Mouse (Mus musculus) thymus, postnatal 0 days (tissue): Measurements from ENCODE around the gene Pafah1b1. TPM values are rescaled to one million over a fixed set of nuclear protein-coding genes. Genes with fewer than 3 reads are reported as not detected.

Experiments used
- DNase-seq: peaks from one replicate; pipeline ENCODE4 v3.0.0-alpha.2; 2015; ENCODE audit warnings: low spot score
- polyA plus RNA-seq: library from polyadenylated mRNA; unstranded; fragments of >200 nt; fragmentation: Nextera tagmentation; extraction: Ambion mirVana; gene quantifications from 2 replicates; pipeline ENCODE4 v1.2.1, GENCODE M21; 2015

Pafah1b1 gene
- polyA plus RNA-seq: 91.7 and 110 TPM in 2 replicates

- peak; percentile 96 for DNase-seq
Observed at GRCm38 (mm10) chr11:74724235-74724791, at the start of gene Pafah1b1. Gene Pafah1b1, minus strand, starts transcription at chr11:74724670.

- no peak for DNase-seq
Observed at GRCm38 (mm10) chr11:74772386-74772785, 47.9 kb upstream of the Pafah1b1 start.

- DNase-seq: no peak
Observed at GRCm38 (mm10) chr11:74771650-74772049, 47.2 kb upstream of the Pafah1b1 start.

GRCm38 (mm10) chr11:74771234-74771633 is 46.8 kb upstream of the Pafah1b1 start:
- no peak for DNase-seq

GRCm38 (mm10) chr11:74770595-74771207 is 46.2 kb upstream of the Pafah1b1 start, which contains the start of gene Mettl16:
Gene Mettl16, plus strand, starts transcription at chr11:74770830.
- DNase-seq: peak; percentile 98

GRCm38 (mm10) chr11:74770037-74770436 is 45.6 kb upstream of the Pafah1b1 start:
- no peak for DNase-seq

- DNase-seq: peak; percentile 55
Observed at GRCm38 (mm10) chr11:74768045-74768444, 43.6 kb upstream of the Pafah1b1 start.

GRCm38 (mm10) chr11:74767469-74767868 is 43.0 kb upstream of the Pafah1b1 start:
- no peak for DNase-seq

- no peak for DNase-seq
Observed at GRCm38 (mm10) chr11:74763960-74764625, 39.6 kb upstream of the Pafah1b1 start.

- no peak for DNase-seq
Observed at GRCm38 (mm10) chr11:74761011-74761705, 36.7 kb upstream of the Pafah1b1 start.

GRCm38 (mm10) chr11:74756631-74757030 is 32.2 kb upstream of the Pafah1b1 start:
- DNase-seq: no peak

GRCm38 (mm10) chr11:74751352-74752066 is 27.0 kb upstream of the Pafah1b1 start:
- no peak for DNase-seq

- no peak for DNase-seq
Observed at GRCm38 (mm10) chr11:74750662-74751351, 26.3 kb upstream of the Pafah1b1 start.

- DNase-seq: no peak
Observed at GRCm38 (mm10) chr11:74749241-74749640, 24.8 kb upstream of the Pafah1b1 start.

GRCm38 (mm10) chr11:74748022-74748421 is 23.6 kb upstream of the Pafah1b1 start:
- DNase-seq: no peak

GRCm38 (mm10) chr11:74737861-74738260 is 13.4 kb upstream of the Pafah1b1 start:
- no peak for DNase-seq

GRCm38 (mm10) chr11:74734917-74735316 is 10.4 kb upstream of the Pafah1b1 start:
- no peak for DNase-seq

- DNase-seq: no peak
Observed at GRCm38 (mm10) chr11:74725181-74725580, 711 bp upstream of the Pafah1b1 start.

- DNase-seq: peak; percentile 91
Observed at GRCm38 (mm10) chr11:74723357-74724234, 874 bp downstream of the Pafah1b1 start.

GRCm38 (mm10) chr11:74721971-74722370 is 2.5 kb downstream of the Pafah1b1 start:
- no peak for DNase-seq
